Mouse (Mus musculus): ENCODE measurements at regions not wholly inside any gene's neighbourhood (a gene's known extent, or its start where the extent isn't known, plus 50 kb on each side); places are given as distances from the start of the nearest gene placed in this dataset.

DNA sequence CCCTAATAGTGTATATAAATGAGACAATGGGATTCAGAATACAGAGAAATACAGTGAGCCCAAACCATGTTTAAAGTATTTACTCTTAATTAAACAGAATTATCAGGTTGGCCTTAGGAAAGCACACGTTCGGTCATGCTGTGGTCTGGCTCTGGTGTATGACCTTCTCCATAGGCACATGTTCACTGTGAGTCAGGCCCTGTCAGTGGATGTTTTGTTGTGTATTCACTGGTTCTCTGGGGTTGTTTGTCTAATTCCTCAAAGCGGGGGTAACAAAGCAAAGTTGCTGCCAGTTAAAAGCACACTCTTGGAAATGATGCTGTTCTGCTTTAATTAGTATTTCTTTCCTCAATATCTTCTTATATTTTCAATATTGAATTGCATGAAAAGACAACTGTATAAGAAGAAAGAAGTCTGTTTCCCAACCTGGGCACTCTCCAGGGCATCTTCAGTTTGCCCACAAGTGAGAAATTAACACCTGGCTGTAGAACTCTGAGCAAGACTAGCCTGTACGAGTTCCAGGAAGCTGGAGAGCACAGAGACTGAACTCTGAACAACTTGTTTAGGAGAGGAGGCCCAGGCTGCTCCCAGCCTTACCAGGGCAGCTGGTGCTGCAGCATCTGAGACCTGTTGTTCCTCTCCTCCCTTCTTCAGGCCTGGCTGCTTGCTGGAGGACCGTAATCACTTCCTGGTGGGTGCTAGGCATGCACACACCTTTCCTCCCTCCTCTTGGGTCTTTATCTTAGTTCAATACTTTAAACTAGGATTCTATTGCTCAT is 593.1 kb downstream of the Ttll7 start:
- Histone ChIP-seq H3K4me1 (replicated peaks; ENCODE audit: low read depth, low read length) (no peaks in the 10 kb centered on the region), H3K36me3 (ENCODE audit: insufficient read depth, low read length) (no peaks in the 10 kb centered on the region), H3K4me3 (replicated peaks; ENCODE audit: low read length) (no peak overlapping the region), H3K9me3 (ENCODE audit: low read length) (no peaks in the 10 kb centered on the region), H3K27me3 (ENCODE audit: insufficient read depth, low read length) (no peaks in the 10 kb centered on the region)
- TF ChIP-seq CTCF (conservative IDR thresholded peaks at IDR 0.05; ENCODE audit: low read length) (no peak), NANOG (IDR thresholded peaks at IDR 0.05; ENCODE audit: borderline replicate concordance, low read length) (no peak), POU5F1 (IDR thresholded peaks at IDR 0.05; ENCODE audit: borderline replicate concordance, low read length) (no peak)

DNA sequence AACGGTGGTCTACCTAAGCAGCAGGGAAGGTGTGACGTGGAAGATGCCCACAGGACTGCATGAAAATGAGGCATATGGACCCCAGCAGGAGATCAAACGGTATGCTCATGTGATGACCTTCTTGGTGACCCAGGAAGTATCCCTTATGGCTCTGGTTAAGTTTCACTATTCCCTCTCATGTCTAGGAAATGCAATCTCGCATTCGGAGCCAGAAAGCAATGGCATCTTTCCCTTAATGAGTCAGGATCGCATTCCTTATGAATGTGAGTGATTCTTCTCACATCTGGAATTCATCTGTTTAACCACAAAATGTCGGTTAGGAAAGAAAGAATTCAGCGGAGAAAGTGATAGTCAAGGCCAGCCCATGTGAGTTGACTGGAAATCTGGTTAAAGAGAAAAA is 593.7 kb downstream of the Ttll7 start:
- Histone ChIP-seq H3K9me3 (ENCODE audit: low read length) (no peaks in the 10 kb centered on the region), H3K36me3 (ENCODE audit: insufficient read depth, low read length) (no peaks in the 10 kb centered on the region), H3K27me3 (ENCODE audit: insufficient read depth, low read length) (no peaks in the 10 kb centered on the region), H3K4me3 (replicated peaks; ENCODE audit: low read length) (no peak overlapping the region), H3K4me1 (replicated peaks; ENCODE audit: low read depth, low read length) (no peaks in the 10 kb centered on the region)
- TF ChIP-seq POU5F1 (IDR thresholded peaks at IDR 0.05; ENCODE audit: borderline replicate concordance, low read length): no peak
- TF ChIP-seq NANOG (IDR thresholded peaks at IDR 0.05; ENCODE audit: borderline replicate concordance, low read length): no peak
- no peak for TF ChIP-seq CTCF (conservative IDR thresholded peaks at IDR 0.05; ENCODE audit: low read length)

DNA sequence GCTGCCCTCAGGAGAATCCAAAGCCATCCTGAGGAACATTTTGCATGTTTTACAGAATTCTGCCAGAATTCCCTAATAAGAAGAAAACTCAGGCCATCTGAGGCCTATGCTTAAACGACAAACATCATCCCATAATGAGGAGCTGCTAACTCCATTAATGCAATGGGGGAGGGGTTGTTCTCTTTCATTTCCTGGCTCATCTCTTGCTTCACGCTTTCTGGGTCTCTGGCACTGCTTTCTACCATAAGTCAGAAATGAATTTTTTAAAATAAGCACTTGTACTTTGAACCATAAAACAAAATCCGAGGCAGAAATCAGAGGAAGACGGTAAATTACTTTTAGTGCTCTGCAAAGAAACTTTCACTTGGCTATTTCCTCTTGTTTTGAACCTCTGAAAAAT is 600.0 kb downstream of the Ttll7 start:
- TF ChIP-seq NANOG (IDR thresholded peaks at IDR 0.05; ENCODE audit: borderline replicate concordance, low read length) (no peak), CTCF (conservative IDR thresholded peaks at IDR 0.05; ENCODE audit: low read length) (no peak), POU5F1 (IDR thresholded peaks at IDR 0.05; ENCODE audit: borderline replicate concordance, low read length) (no peak)

DNA sequence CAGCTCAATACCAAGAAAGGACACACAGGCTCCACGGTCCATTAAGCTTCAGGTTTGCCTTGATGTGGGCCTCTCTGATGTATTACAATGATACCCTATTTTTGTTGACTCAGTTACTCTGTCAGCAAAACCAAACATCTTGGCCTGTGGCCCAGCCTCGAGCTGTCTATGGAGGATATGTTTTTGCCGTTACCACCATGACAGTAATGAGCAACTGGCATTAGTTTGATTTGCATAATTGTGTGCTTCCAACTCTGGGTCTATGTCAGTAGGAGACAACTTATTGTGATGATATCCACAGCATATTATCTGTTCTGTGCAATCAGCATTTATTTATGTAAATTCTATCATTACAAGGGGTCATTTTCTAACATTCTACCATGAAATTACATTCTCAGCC is 603.2 kb downstream of the Ttll7 start:
- H3K36me3 ChIP-seq (ENCODE audit: insufficient read depth, low read length): no peaks in the 10 kb centered on the region
- TF ChIP-seq NANOG (IDR thresholded peaks at IDR 0.05; ENCODE audit: borderline replicate concordance, low read length): no peak
- no peak for TF ChIP-seq CTCF (conservative IDR thresholded peaks at IDR 0.05; ENCODE audit: low read length)
- TF ChIP-seq POU5F1 (IDR thresholded peaks at IDR 0.05; ENCODE audit: borderline replicate concordance, low read length): no peak
- no peaks in the 10 kb centered on the region for H3K4me1 ChIP-seq (replicated peaks; ENCODE audit: low read depth, low read length)
- H3K9me3 ChIP-seq (ENCODE audit: low read length): no peaks in the 10 kb centered on the region; the same call in 1 of the 2 replicates
- H3K27me3 ChIP-seq (ENCODE audit: insufficient read depth, low read length): 0 out of 2 replicates have a peak, but pooled peaks cover 3% of the 10 kb centered on the region
- H3K4me3 ChIP-seq (replicated peaks; ENCODE audit: low read length): no peak overlapping the region

More for the DNA sequence above, 600.0 kb downstream of the Ttll7 start:
- no peaks in the 10 kb centered on the region; the same call in 1 of the 2 replicates for H3K9me3 ChIP-seq (ENCODE audit: low read length)
- H3K4me1 ChIP-seq (replicated peaks; ENCODE audit: low read depth, low read length): no peaks in the 10 kb centered on the region
- H3K27me3 ChIP-seq (ENCODE audit: insufficient read depth, low read length): 0 out of 2 replicates have a peak, but pooled peaks cover 3% of the 10 kb centered on the region
- H3K4me3 ChIP-seq (replicated peaks; ENCODE audit: low read length): no peak overlapping the region
- no peaks in the 10 kb centered on the region for H3K36me3 ChIP-seq (ENCODE audit: insufficient read depth, low read length)

DNA sequence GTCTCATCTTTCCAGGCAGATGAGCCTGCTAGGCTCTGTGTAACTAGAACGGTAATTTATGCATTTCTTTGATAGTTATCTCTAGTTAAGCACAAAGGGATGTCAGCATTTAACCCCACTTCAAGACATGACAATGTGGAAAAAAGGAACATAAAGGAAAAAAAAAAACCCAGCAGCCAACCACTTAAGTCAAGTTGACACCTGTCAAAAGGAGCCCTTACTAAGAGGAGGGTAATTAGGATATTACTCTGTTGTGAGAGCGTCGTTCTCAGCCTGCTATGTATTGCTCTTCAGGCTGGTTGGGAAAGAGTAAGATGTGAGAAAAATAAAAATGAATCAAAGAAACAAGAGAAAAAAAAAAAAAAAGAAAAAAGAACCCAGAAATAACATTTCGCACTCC is 604.1 kb downstream of the Ttll7 start:
- TF ChIP-seq CTCF (conservative IDR thresholded peaks at IDR 0.05; ENCODE audit: low read length) (no peak), NANOG (IDR thresholded peaks at IDR 0.05; ENCODE audit: borderline replicate concordance, low read length) (no peak), POU5F1 (IDR thresholded peaks at IDR 0.05; ENCODE audit: borderline replicate concordance, low read length) (no peak)
- 0 out of 2 replicates have a peak, but pooled peaks cover 3% of the 10 kb centered on the region for H3K27me3 ChIP-seq (ENCODE audit: insufficient read depth, low read length)
- H3K4me1 ChIP-seq (replicated peaks; ENCODE audit: low read depth, low read length): no peaks in the 10 kb centered on the region
- no peaks in the 10 kb centered on the region for H3K36me3 ChIP-seq (ENCODE audit: insufficient read depth, low read length)
- H3K9me3 ChIP-seq (ENCODE audit: low read length): no peaks in the 10 kb centered on the region; the same call in 1 of the 2 replicates
- no peak overlapping the region for H3K4me3 ChIP-seq (replicated peaks; ENCODE audit: low read length)

DNA sequence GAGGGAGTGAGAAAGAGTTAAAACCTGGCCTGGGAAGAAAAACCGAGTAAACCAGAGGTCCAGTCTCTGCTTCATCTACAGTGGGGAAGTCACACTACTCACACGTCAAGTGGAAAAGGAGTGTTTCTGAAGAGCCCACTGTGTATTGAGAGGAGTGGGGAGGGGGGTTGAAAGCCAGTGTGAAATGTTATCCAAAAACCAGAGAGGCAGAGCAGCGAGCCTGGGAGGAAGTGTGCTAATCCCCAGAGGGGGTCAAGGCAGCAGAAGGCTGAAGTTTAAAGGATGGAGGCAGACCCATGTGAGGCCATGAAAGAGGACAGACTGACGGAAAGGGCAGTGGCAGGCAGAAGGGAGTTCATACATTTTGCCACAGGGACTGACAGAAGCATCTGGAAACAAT is 605.9 kb downstream of the Ttll7 start:
- no peaks in the 10 kb centered on the region; the same call in 1 of the 2 replicates for H3K9me3 ChIP-seq (ENCODE audit: low read length)
- no peaks in the 10 kb centered on the region for H3K4me1 ChIP-seq (replicated peaks; ENCODE audit: low read depth, low read length)
- H3K27me3 ChIP-seq (ENCODE audit: insufficient read depth, low read length): no peaks in the 10 kb centered on the region
- H3K4me3 ChIP-seq (replicated peaks; ENCODE audit: low read length): no peak overlapping the region
- no peak for TF ChIP-seq CTCF (conservative IDR thresholded peaks at IDR 0.05; ENCODE audit: low read length)
- TF ChIP-seq POU5F1 (IDR thresholded peaks at IDR 0.05; ENCODE audit: borderline replicate concordance, low read length): no peak
- TF ChIP-seq NANOG (IDR thresholded peaks at IDR 0.05; ENCODE audit: borderline replicate concordance, low read length): no peak
- no peaks in the 10 kb centered on the region for H3K36me3 ChIP-seq (ENCODE audit: insufficient read depth, low read length)

DNA sequence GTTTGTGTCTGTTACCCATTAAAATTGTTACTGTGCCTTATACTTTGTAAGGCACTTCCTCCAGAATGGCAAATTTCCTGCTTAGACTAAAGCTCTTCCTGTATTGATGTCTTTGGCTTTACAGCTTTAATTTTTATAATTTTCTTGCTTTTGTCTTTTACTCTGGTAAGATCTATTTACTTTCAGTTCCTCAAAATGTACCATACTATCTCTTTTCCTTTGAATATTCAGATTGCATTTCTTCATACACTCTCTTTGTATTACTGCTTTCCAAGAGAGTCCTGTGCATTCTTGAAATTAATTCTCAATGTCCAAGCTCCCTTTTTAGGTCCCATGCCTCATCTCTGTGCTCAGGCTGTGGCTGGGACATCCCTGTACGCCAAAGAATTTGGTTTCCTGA is 627.7 kb downstream of the Ttll7 start:
- no peaks in the 10 kb centered on the region for H3K36me3 ChIP-seq (ENCODE audit: insufficient read depth, low read length)
- no peak for TF ChIP-seq CTCF (conservative IDR thresholded peaks at IDR 0.05; ENCODE audit: low read length)
- TF ChIP-seq NANOG (IDR thresholded peaks at IDR 0.05; ENCODE audit: borderline replicate concordance, low read length): no peak
- TF ChIP-seq POU5F1 (IDR thresholded peaks at IDR 0.05; ENCODE audit: borderline replicate concordance, low read length): no peak
- H3K4me3 ChIP-seq (replicated peaks; ENCODE audit: low read length): no peak overlapping the region
- no peaks in the 10 kb centered on the region for H3K9me3 ChIP-seq (ENCODE audit: low read length)
- no peaks in the 10 kb centered on the region for H3K27me3 ChIP-seq (ENCODE audit: insufficient read depth, low read length)
- no peaks in the 10 kb centered on the region for H3K4me1 ChIP-seq (replicated peaks; ENCODE audit: low read depth, low read length)
